Mouse (Mus musculus): ENCODE measurements around the gene Gm49450. TPM values are rescaled to one million over a fixed set of nuclear protein-coding genes. Genes with fewer than 3 reads are reported as not detected.

The Gm49450 gene
- not detected in 2 replicates for polyA plus RNA-seq (2015; fragmentation: Nextera tagmentation; extraction: Ambion mirVana)

GRCm38 (mm10) chr15:98953401-98954356 is at the start of gene Gm49450, which contains the start of gene Tuba1a:
Gene Gm49450, minus strand, starts transcription at chr15:98953551.
Gene Tuba1a, minus strand, starts transcription at chr15:98953703.
- WGBS, result 1% methylated on average over 28 of the region's 28 CpGs
- Histone ChIP-seq H3K27me3 (no peaks in the 10 kb centered on the region), H3K4me2 (peak within 1 kb of the TSS; percentile 79), H3K9ac (peak within 1 kb of the TSS; percentile 98), H3K36me3 (peaks cover 9% of the 10 kb centered on the region), H3K4me3 (peak within 1 kb of the TSS; percentile 79), H3K27ac (replicated peaks) (peak within 1 kb of the TSS; percentile 99), H3K4me1 (replicated peaks) (peaks cover 20% of the 10 kb centered on the region), H3K9me3 (no peaks in the 10 kb centered on the region)
- peak; percentile 99 for ATAC-seq (ENCODE audit: low FRiP score, low read depth)

- ATAC-seq (ENCODE audit: low FRiP score, low read depth), result peak; percentile 24; the same call in 1 of the 2 replicates
- H3K36me3 ChIP-seq, result no peaks in the 10 kb centered on the region
- 14% methylated on average over 17 of the region's 17 CpGs for WGBS
- peak overlapping the region; percentile 54 for H3K4me2 ChIP-seq
- H3K9ac ChIP-seq, result no peak overlapping the region
- H3K4me1 ChIP-seq (replicated peaks), result peaks cover 26% of the 10 kb centered on the region
- no peaks in the 10 kb centered on the region for H3K9me3 ChIP-seq
- no peaks in the 10 kb centered on the region for H3K27me3 ChIP-seq
- peak overlapping the region; percentile 25 for H3K4me3 ChIP-seq
- H3K27ac ChIP-seq (replicated peaks), result no peak overlapping the region; the same call in 1 of the 2 replicates
These were observed 48.1 kb upstream of the Gm49450 start for GRCm38 (mm10) chr15:99001451-99001931.

- Histone ChIP-seq H3K4me1 (replicated peaks) (peaks cover 29% of the 10 kb centered on the region), H3K36me3 (no peaks in the 10 kb centered on the region), H3K4me2 (peak overlapping the region; percentile 54; the same call in 1 of the 2 replicates), H3K27ac (replicated peaks) (0 out of 2 replicates have a peak overlapping the region, but pooled peaks have one; percentile 5), H3K4me3 (no peak overlapping the region), H3K9ac (no peak overlapping the region), H3K9me3 (no peaks in the 10 kb centered on the region), H3K27me3 (no peaks in the 10 kb centered on the region)
- no peak for ATAC-seq (ENCODE audit: low FRiP score, low read depth)
- 39% methylated on average over 14 of the region's 14 CpGs for WGBS
These were observed 47.4 kb upstream of the Gm49450 start for GRCm38 (mm10) chr15:99000535-99001283.

- no peaks in the 10 kb centered on the region for H3K9me3 ChIP-seq
These were observed 45.4 kb upstream of the Gm49450 start for GRCm38 (mm10) chr15:98998775-98999157.

GRCm38 (mm10) chr15:98997938-98998774 is 44.8 kb upstream of the Gm49450 start:
- no peak for ATAC-seq (ENCODE audit: low FRiP score, low read depth)
- H3K4me3 ChIP-seq, result no peak overlapping the region
- 0 out of 2 replicates have a peak overlapping the region, but pooled peaks have one; percentile 10 for H3K27ac ChIP-seq (replicated peaks)

More at GRCm38 (mm10) chr15:98998775-98999157, 45.4 kb upstream of the Gm49450 start:
- WGBS, result 32% methylated on average over 6 of the region's 6 CpGs
- Histone ChIP-seq H3K4me1 (replicated peaks) (peaks cover 35% of the 10 kb centered on the region), H3K27me3 (no peaks in the 10 kb centered on the region), H3K4me3 (no peak overlapping the region), H3K4me2 (no peak overlapping the region), H3K36me3 (no peaks in the 10 kb centered on the region), H3K27ac (replicated peaks) (0 out of 2 replicates have a peak overlapping the region, but pooled peaks have one; percentile 10), H3K9ac (no peak overlapping the region)
- no peak for ATAC-seq (ENCODE audit: low FRiP score, low read depth)

GRCm38 (mm10) chr15:98996840-98997239 is 43.5 kb upstream of the Gm49450 start:
- Histone ChIP-seq H3K9me3 (no peaks in the 10 kb centered on the region), H3K4me1 (replicated peaks) (peaks cover 44% of the 10 kb centered on the region)

More at GRCm38 (mm10) chr15:98997938-98998774, 44.8 kb upstream of the Gm49450 start:
- Histone ChIP-seq H3K9ac (no peak overlapping the region), H3K4me2 (no peak overlapping the region), H3K27me3 (no peaks in the 10 kb centered on the region), H3K36me3 (no peaks in the 10 kb centered on the region), H3K4me1 (replicated peaks) (peaks cover 38% of the 10 kb centered on the region), H3K9me3 (no peaks in the 10 kb centered on the region)
- 42% methylated on average over 13 of the region's 13 CpGs for WGBS

GRCm38 (mm10) chr15:98994957-98995520 is 41.7 kb upstream of the Gm49450 start:
- Histone ChIP-seq H3K27me3 (no peaks in the 10 kb centered on the region), H3K4me1 (replicated peaks) (peaks cover 49% of the 10 kb centered on the region), H3K36me3 (no peaks in the 10 kb centered on the region), H3K9me3 (no peaks in the 10 kb centered on the region), H3K4me3 (no peak overlapping the region), H3K9ac (no peak overlapping the region), H3K4me2 (no peak overlapping the region), H3K27ac (replicated peaks) (no peak overlapping the region; the same call in 1 of the 2 replicates)
- no peak for ATAC-seq (ENCODE audit: low FRiP score, low read depth)
- WGBS, result 76% methylated on average over 9 of the region's 9 CpGs

More at GRCm38 (mm10) chr15:98996840-98997239, 43.5 kb upstream of the Gm49450 start:
- H3K9ac ChIP-seq, result no peak overlapping the region
- ATAC-seq (ENCODE audit: low FRiP score, low read depth), result no peak
- 0 out of 2 replicates have a peak overlapping the region, but pooled peaks have one; percentile 8 for H3K27ac ChIP-seq (replicated peaks)
- H3K4me2 ChIP-seq, result no peak overlapping the region
- H3K4me3 ChIP-seq, result no peak overlapping the region
- WGBS, result 67% methylated on average over 7 of the region's 7 CpGs
- no peaks in the 10 kb centered on the region for H3K36me3 ChIP-seq
- no peaks in the 10 kb centered on the region for H3K27me3 ChIP-seq

- Histone ChIP-seq H3K27ac (replicated peaks) (peak overlapping the region; percentile 96), H3K4me2 (peak overlapping the region; percentile 81), H3K9me3 (no peaks in the 10 kb centered on the region), H3K36me3 (no peaks in the 10 kb centered on the region), H3K9ac (peak overlapping the region; percentile 64; the same call in 1 of the 2 replicates), H3K4me1 (replicated peaks) (peaks cover 61% of the 10 kb centered on the region), H3K27me3 (no peaks in the 10 kb centered on the region), H3K4me3 (peak overlapping the region; percentile 38; the same call in 1 of the 2 replicates)
- no peak for ATAC-seq (ENCODE audit: low FRiP score, low read depth)
- WGBS, result under 1% methylated on average over 11 of the region's 11 CpGs
These were observed 40.5 kb upstream of the Gm49450 start for GRCm38 (mm10) chr15:98993865-98994264.

- Histone ChIP-seq H3K27me3 (no peaks in the 10 kb centered on the region), H3K9ac (peak overlapping the region; percentile 64), H3K27ac (replicated peaks) (peak overlapping the region; percentile 96), H3K4me1 (replicated peaks) (peaks cover 67% of the 10 kb centered on the region), H3K9me3 (no peaks in the 10 kb centered on the region), H3K4me3 (peak overlapping the region; percentile 38), H3K4me2 (peak overlapping the region; percentile 81), H3K36me3 (no peaks in the 10 kb centered on the region)
- ATAC-seq (ENCODE audit: low FRiP score, low read depth), result peak; percentile 86
- 1% methylated on average over 35 of the region's 35 CpGs for WGBS
These were observed 39.9 kb upstream of the Gm49450 start for GRCm38 (mm10) chr15:98993093-98993793.
